Mouse (Mus musculus) forebrain, embryonic 15.5 days (tissue): ENCODE results near the gene Adam19. TPM values are rescaled to one million over a fixed set of nuclear protein-coding genes. Genes with fewer than 3 reads are reported as not detected.
"Not testable (repeated sequence)": the region's sequence is repeated elsewhere in the genome, so short reads cannot be mapped to it uniquely, and the experiment has no call there.

Source experiments
- ATAC-seq: fragments of 200-750 bp; cut with Nextera tagmentation; replicated peaks from 2 replicates; pipeline ENCODE4 v1.8.0; 2017; ENCODE audit warnings: mild to moderate bottlenecking, moderate TSS enrichment, moderate library complexity
- H3K27ac ChIP-seq: fragments of 300-500 bp; sonication (generic); replicated peaks from 2 replicates; pipeline ENCODE4 v1.5.1; 2015; ENCODE audit warnings: mild to moderate bottlenecking, inconsistent platforms
- H3K27me3 ChIP-seq: fragments of 300-500 bp; sonication (generic); 2 replicates; pipeline ENCODE4 v1.6.1; 2015; ENCODE audit warnings: inconsistent platforms
- H3K36me3 ChIP-seq: fragments of 300-500 bp; sonication (generic); 2 replicates; pipeline ENCODE4 v1.6.1; 2015; ENCODE audit warnings: mild to moderate bottlenecking, inconsistent platforms
- H3K4me1 ChIP-seq: fragments of 300-500 bp; sonication (generic); 2 replicates; pipeline ENCODE4 v1.6.1; 2015; ENCODE audit warnings: inconsistent platforms
- H3K4me2 ChIP-seq: fragments of 300-500 bp; sonication (generic); replicated peaks from 2 replicates; pipeline ENCODE4 v1.6.1; 2015; ENCODE audit warnings: mild to moderate bottlenecking, inconsistent platforms
- H3K4me3 ChIP-seq: fragments of 300-500 bp; sonication (generic); 2 replicates; pipeline ENCODE4 v1.5.1; 2015; ENCODE audit warnings: mild to moderate bottlenecking, inconsistent platforms
- H3K9ac ChIP-seq: fragments of 300-500 bp; sonication (generic); replicated peaks from 2 replicates; pipeline ENCODE4 v1.6.1; 2015; ENCODE audit warnings: mild to moderate bottlenecking, inconsistent platforms
- H3K9me3 ChIP-seq: fragments of 300-500 bp; sonication (generic); 2 replicates; pipeline ENCODE4 v1.6.1; 2016; ENCODE audit warnings: inconsistent platforms
- WGBS: fragments of 180-500 bp; shearing (Covaris S2); methylation state at CpG from one replicate; pipeline ENCODE4 v1.1.7; 2015; ENCODE audit warnings: mixed read lengths; 5-methylcytosine and 5-hydroxymethylcytosine counted together
- polyA plus RNA-seq: library from polyadenylated mRNA; unstranded; fragments of >200 nt; fragmentation: Nextera tagmentation; extraction: Ambion mirVana; gene quantifications from 2 replicates; pipeline ENCODE4 v1.2.1, GENCODE M21; 2015

The Adam19 gene
- polyA plus RNA-seq, 1 experiment from 2014 or later, result 8.5 TPM

GRCm38 (mm10) chr11:46038901-46039300 is 16.9 kb upstream of the Adam19 start:
- Histone ChIP-seq H3K36me3 (no peaks in the 10 kb centered on the region), H3K9ac (no peak overlapping the region), H3K4me2 (no peak overlapping the region), H3K4me3 (no peak overlapping the region), H3K27me3 (no peaks in the 10 kb centered on the region), H3K27ac (no peak overlapping the region), H3K4me1 (no peaks in the 10 kb centered on the region), H3K9me3 (no peaks in the 10 kb centered on the region)
- WGBS, result 81% methylated on average over 15 of the region's 15 CpGs
- ATAC-seq, result no peak

- H3K4me3 ChIP-seq, result no peak overlapping the region
- no peak overlapping the region for H3K9ac ChIP-seq
- no peaks in the 10 kb centered on the region for H3K27me3 ChIP-seq
- H3K4me2 ChIP-seq, result no peak overlapping the region
- WGBS, result 82% methylated on average over 11 of the region's 11 CpGs
- ATAC-seq, result no peak
- H3K9me3 ChIP-seq, result no peaks in the 10 kb centered on the region
- H3K4me1 ChIP-seq, result no peaks in the 10 kb centered on the region
- H3K27ac ChIP-seq, result no peak overlapping the region
- H3K36me3 ChIP-seq, result no peaks in the 10 kb centered on the region
These were observed 16.5 kb upstream of the Adam19 start for GRCm38 (mm10) chr11:46039335-46039734.

GRCm38 (mm10) chr11:46040841-46041556 is 14.8 kb upstream of the Adam19 start:
- H3K4me2 ChIP-seq, result no peak overlapping the region
- H3K4me3 ChIP-seq, result no peak overlapping the region
- H3K9ac ChIP-seq, result no peak overlapping the region
- no peaks in the 10 kb centered on the region for H3K27me3 ChIP-seq
- no peaks in the 10 kb centered on the region for H3K4me1 ChIP-seq
- ATAC-seq, result no peak
- WGBS, result 91% methylated on average over 9 of the region's 9 CpGs
- H3K9me3 ChIP-seq, result no peaks in the 10 kb centered on the region
- H3K27ac ChIP-seq, result no peak overlapping the region
- no peaks in the 10 kb centered on the region for H3K36me3 ChIP-seq

- ATAC-seq, result no peak
- H3K27ac ChIP-seq, result no peak overlapping the region
- H3K9ac ChIP-seq, result no peak overlapping the region
- H3K4me2 ChIP-seq, result no peak overlapping the region
- no peaks in the 10 kb centered on the region for H3K36me3 ChIP-seq
- 84% methylated on average over 12 of the region's 12 CpGs for WGBS
- no peak overlapping the region for H3K4me3 ChIP-seq
- H3K27me3 ChIP-seq, result no peaks in the 10 kb centered on the region
- no peaks in the 10 kb centered on the region for H3K9me3 ChIP-seq
- no peaks in the 10 kb centered on the region for H3K4me1 ChIP-seq
These were observed 14.1 kb upstream of the Adam19 start for GRCm38 (mm10) chr11:46041607-46042267.

- WGBS, result 90% methylated on average over 5 of the region's 5 CpGs
- Histone ChIP-seq H3K36me3 (no peaks in the 10 kb centered on the region), H3K4me3 (no peak overlapping the region), H3K4me2 (no peak overlapping the region), H3K27ac (no peak overlapping the region), H3K9ac (no peak overlapping the region), H3K4me1 (no peaks in the 10 kb centered on the region), H3K27me3 (no peaks in the 10 kb centered on the region), H3K9me3 (no peaks in the 10 kb centered on the region)
- no peak for ATAC-seq
These were observed 11.0 kb upstream of the Adam19 start for GRCm38 (mm10) chr11:46044781-46045180.

GRCm38 (mm10) chr11:46047264-46047663 is 8.5 kb upstream of the Adam19 start:
- Histone ChIP-seq H3K36me3 (no peaks in the 10 kb centered on the region), H3K27ac (no peak overlapping the region), H3K4me3 (no peak overlapping the region), H3K27me3 (no peaks in the 10 kb centered on the region), H3K9ac (no peak overlapping the region), H3K9me3 (no peaks in the 10 kb centered on the region), H3K4me2 (no peak overlapping the region), H3K4me1 (no peaks in the 10 kb centered on the region)
- ATAC-seq, result no peak
- 93% methylated on average over 3 of the region's 3 CpGs for WGBS

- not testable (repeated sequence) for H3K4me1 ChIP-seq, H3K9me3 ChIP-seq, H3K36me3 ChIP-seq, H3K27ac ChIP-seq, H3K4me2 ChIP-seq, ATAC-seq, H3K27me3 ChIP-seq, H3K4me3 ChIP-seq, H3K9ac ChIP-seq
- WGBS, result 28% methylated on average over 19 of the region's 19 CpGs
These were observed 3.6 kb upstream of the Adam19 start, which contains the start of gene Gm12166 for GRCm38 (mm10) chr11:46052105-46052659. TSS of gene Gm12166 (minus strand) at chr11:46052321.

GRCm38 (mm10) chr11:46053457-46053856 is 2.3 kb upstream of the Adam19 start:
- not testable (repeated sequence) for ATAC-seq, H3K36me3 ChIP-seq, H3K27me3 ChIP-seq, H3K4me3 ChIP-seq, H3K9me3 ChIP-seq, H3K9ac ChIP-seq, H3K27ac ChIP-seq, H3K4me2 ChIP-seq
- WGBS, result 90% methylated on average over 3 of the region's 3 CpGs
- peaks cover 12% of the 10 kb centered on the region for H3K4me1 ChIP-seq

GRCm38 (mm10) chr11:46054311-46054710 is 1.5 kb upstream of the Adam19 start:
- H3K36me3 ChIP-seq, result no peaks in the 10 kb centered on the region
- H3K4me2 ChIP-seq, result no peak overlapping the region
- ATAC-seq, result no peak
- H3K4me1 ChIP-seq, result peaks cover 12% of the 10 kb centered on the region
- no peaks in the 10 kb centered on the region for H3K9me3 ChIP-seq
- no peak overlapping the region for H3K4me3 ChIP-seq
- H3K9ac ChIP-seq, result no peak overlapping the region
- no peaks in the 10 kb centered on the region for H3K27me3 ChIP-seq
- no peak overlapping the region for H3K27ac ChIP-seq
- 59% methylated on average over 5 of the region's 5 CpGs for WGBS

GRCm38 (mm10) chr11:46054911-46055895 is 589 bp upstream of the Adam19 start:
- Histone ChIP-seq H3K27me3 (no peaks in the 10 kb centered on the region), H3K4me2 (peak overlapping the region; percentile 67), H3K36me3 (no peaks in the 10 kb centered on the region), H3K4me1 (peaks cover 12% of the 10 kb centered on the region), H3K9ac (peak overlapping the region; percentile 96), H3K9me3 (no peaks in the 10 kb centered on the region), H3K4me3 (peak overlapping the region; percentile 89), H3K27ac (peak overlapping the region; percentile 85)
- ATAC-seq, result peak; percentile 46
- 29% methylated on average over 13 of the region's 13 CpGs for WGBS

GRCm38 (mm10) chr11:46056770-46057411 is 1.1 kb downstream of the Adam19 start:
- Histone ChIP-seq H3K36me3 (0 out of 2 replicates have a peak, but pooled peaks cover 6% of the 10 kb centered on the region), H3K4me3 (peak overlapping the region; percentile 89), H3K27me3 (no peaks in the 10 kb centered on the region), H3K4me2 (peak overlapping the region; percentile 67), H3K9me3 (no peaks in the 10 kb centered on the region), H3K4me1 (peaks cover 12% of the 10 kb centered on the region), H3K9ac (peak overlapping the region; percentile 96), H3K27ac (peak overlapping the region; percentile 85)
- peak; percentile 11; the same call in 1 of the 2 replicates for ATAC-seq
- 4% methylated on average over 25 of the region's 25 CpGs for WGBS
